Mouse (Mus musculus) ES-Bruce4 (cell line): ENCODE results near the gene Acod1. TPM values are rescaled to one million over a fixed set of nuclear protein-coding genes. Genes with fewer than 3 reads are reported as not detected.

Experiments used
- H3K27ac ChIP-seq: 2 replicates; pipeline ENCODE4 v1.5.1; 2012; ENCODE audit warnings: low read length, inconsistent platforms; ENCODE audit not compliant: insufficient read depth
- H3K27me3 ChIP-seq: 2 replicates; pipeline ENCODE4 v1.6.1; 2012; ENCODE audit warnings: mild to moderate bottlenecking, low read length, inconsistent platforms; ENCODE audit not compliant: control insufficient read depth, poor library complexity, insufficient read depth, severe bottlenecking
- H3K36me3 ChIP-seq: 2 replicates; pipeline ENCODE4 v1.6.1; 2012; ENCODE audit warnings: inconsistent platforms, mild to moderate bottlenecking, low read length, moderate library complexity; ENCODE audit not compliant: control insufficient read depth, poor library complexity, insufficient read depth, severe bottlenecking
- H3K4me1 ChIP-seq: one replicate; pipeline ENCODE4 v1.8.1; 2011; ENCODE audit warnings: low read length; ENCODE audit not compliant: control insufficient read depth, insufficient read depth
- H3K4me3 ChIP-seq: 2 replicates; pipeline ENCODE4 v1.5.1; 2011; ENCODE audit warnings: low read depth, mild to moderate bottlenecking, low read length
- H3K9ac ChIP-seq: 2 replicates; pipeline ENCODE4 v1.6.1; 2012; ENCODE audit warnings: low read depth, mild to moderate bottlenecking, inconsistent platforms; ENCODE audit not compliant: poor library complexity, severe bottlenecking
- H3K9me3 ChIP-seq: replicated peaks from 2 replicates; pipeline ENCODE4 v1.6.1; 2012; ENCODE audit warnings: mild to moderate bottlenecking, low read length, inconsistent platforms; ENCODE audit not compliant: control insufficient read depth, poor library complexity, insufficient read depth, severe bottlenecking
- CTCF ChIP-seq: IDR thresholded peaks from one replicate; pipeline ENCODE4 v1.8.1; 2011; ENCODE audit warnings: low read depth, low read length
- EP300 ChIP-seq: IDR thresholded peaks from 2 replicates; pipeline ENCODE4 v1.6.1; 2011; ENCODE audit warnings: low read depth, low read length; ENCODE audit not compliant: insufficient read depth
- POLR2A ChIP-seq: IDR thresholded peaks from one replicate; pipeline ENCODE4 v1.8.1; 2011; ENCODE audit warnings: low read length; ENCODE audit not compliant: insufficient read depth
- polyA plus RNA-seq: library from polyadenylated mRNA; stranded (reverse); fragments of >200 nt; gene quantifications from 2 replicates; pipeline ENCODE4 v1.2.4, GENCODE M21; 2011; ENCODE audit warnings: low read depth; ENCODE audit not compliant: missing spikeins, insufficient read depth, insufficient read length

Gene Acod1
- polyA plus RNA-seq, 1 experiment, result not detected

GRCm38 (mm10) chr14:103077272-103078005 lies 30.7 kb downstream of the Acod1 start:
- Histone ChIP-seq H3K9ac (no peak overlapping the region), H3K27me3 (no peaks in the 10 kb centered on the region), H3K36me3 (peaks cover 16% of the 10 kb centered on the region), H3K4me3 (no peak overlapping the region), H3K27ac (no peak overlapping the region), H3K4me1 (no peaks in the 10 kb centered on the region), H3K9me3 (no peaks in the 10 kb centered on the region)
- no peak for TF ChIP-seq EP300
- no peak for TF ChIP-seq POLR2A
- no peak for TF ChIP-seq CTCF

GRCm38 (mm10) chr14:103078006-103078912 lies 31.5 kb downstream of the Acod1 start:
- no peaks in the 10 kb centered on the region for H3K4me1 ChIP-seq

DNA sequence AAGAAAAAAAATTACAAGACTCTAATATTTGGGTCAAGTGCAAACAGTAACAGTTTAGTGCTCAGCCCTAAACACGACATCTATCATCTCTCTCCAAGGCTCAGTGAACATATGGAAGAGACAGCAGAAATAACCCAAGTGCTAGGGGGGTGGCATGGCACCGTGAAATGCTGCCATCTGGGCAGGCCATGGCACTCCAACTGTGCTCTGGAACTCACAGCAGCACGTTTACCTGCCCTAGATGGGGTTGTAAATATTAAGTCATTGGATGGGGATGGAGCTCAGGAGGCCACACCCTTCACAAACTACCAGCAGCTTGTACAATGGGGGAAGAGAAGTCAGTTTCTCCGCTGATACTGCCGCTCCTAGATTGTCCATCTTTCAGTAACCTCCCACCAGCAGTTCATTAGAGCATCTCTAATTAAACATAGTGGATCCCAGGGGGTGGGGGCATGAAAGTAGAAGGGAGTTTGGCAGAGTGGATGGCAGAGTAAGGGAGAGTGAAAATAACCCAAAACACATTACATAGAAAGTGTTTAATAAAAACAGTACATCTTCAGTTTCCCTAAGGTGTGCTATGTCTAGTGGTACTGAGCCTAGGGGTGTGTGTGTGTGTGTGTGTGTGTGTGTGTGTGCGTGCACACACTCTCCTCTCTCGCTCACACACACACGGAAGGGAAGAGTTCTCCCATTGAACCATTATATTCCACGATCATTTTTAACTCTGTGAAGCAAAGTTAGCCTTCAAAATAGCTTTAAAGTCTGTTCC lies 32.6 kb downstream of the Acod1 start:
- H3K4me1 ChIP-seq, result no peaks in the 10 kb centered on the region
- H3K9me3 ChIP-seq, result no peaks in the 10 kb centered on the region
- H3K36me3 ChIP-seq, result peaks cover 22% of the 10 kb centered on the region
- no peak overlapping the region for H3K4me3 ChIP-seq
- TF ChIP-seq EP300, result no peak
- H3K27me3 ChIP-seq, result no peaks in the 10 kb centered on the region
- H3K9ac ChIP-seq, result no peak overlapping the region
- H3K27ac ChIP-seq, result no peak overlapping the region; the same call in 1 of the 2 replicates

More at GRCm38 (mm10) chr14:103078006-103078912, 31.5 kb downstream of the Acod1 start:
- Histone ChIP-seq H3K36me3 (peaks cover 21% of the 10 kb centered on the region), H3K9ac (no peak overlapping the region), H3K27ac (0 out of 2 replicates have a peak overlapping the region, but pooled peaks have one; percentile 2), H3K4me3 (no peak overlapping the region), H3K27me3 (no peaks in the 10 kb centered on the region), H3K9me3 (no peaks in the 10 kb centered on the region)
- no peak for TF ChIP-seq CTCF
- no peak for TF ChIP-seq EP300
- no peak for TF ChIP-seq POLR2A

DNA sequence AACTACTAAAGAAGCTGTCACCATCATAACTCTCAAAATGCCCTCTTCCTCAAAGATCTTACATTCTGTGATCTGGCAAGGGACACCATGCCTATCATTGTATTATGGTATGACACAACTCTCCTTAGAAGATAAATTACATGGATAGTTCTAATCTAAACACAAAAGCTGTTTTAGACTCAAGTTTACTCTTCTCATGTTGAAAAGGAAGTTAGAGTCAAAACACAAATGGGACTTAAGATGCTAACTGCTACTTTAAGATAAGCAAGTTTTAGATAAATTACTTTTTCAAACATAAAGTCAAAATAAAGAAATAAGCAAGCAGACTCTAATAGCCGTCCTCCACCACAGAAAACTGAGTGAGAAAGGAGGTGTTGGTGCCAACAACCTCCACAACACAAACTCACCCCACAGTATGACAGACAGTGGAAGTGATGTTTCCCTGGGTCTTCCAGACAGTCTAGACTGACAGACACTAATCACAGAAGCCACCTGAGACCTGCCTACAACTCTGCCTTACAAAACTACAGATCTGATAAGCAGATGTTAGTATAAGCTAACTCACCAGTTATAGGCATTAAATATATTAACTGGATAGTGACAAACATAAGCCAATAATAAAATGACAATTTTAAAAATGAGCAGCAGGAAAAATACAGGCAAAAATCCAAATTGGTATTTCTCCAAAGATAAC lies 39.2 kb downstream of the Acod1 start:
- H3K27me3 ChIP-seq, result no peaks in the 10 kb centered on the region
- H3K9me3 ChIP-seq, result no peaks in the 10 kb centered on the region
- H3K36me3 ChIP-seq, result peaks cover 66% of the 10 kb centered on the region
- no peak overlapping the region for H3K9ac ChIP-seq
- H3K4me3 ChIP-seq, result no peak overlapping the region
- no peaks in the 10 kb centered on the region for H3K4me1 ChIP-seq
- H3K27ac ChIP-seq, result no peak overlapping the region
- TF ChIP-seq POLR2A (no peak), EP300 (no peak), CTCF (no peak)

GRCm38 (mm10) chr14:103086671-103087324 lies 40.0 kb downstream of the Acod1 start:
- H3K36me3 ChIP-seq, result peaks cover 70% of the 10 kb centered on the region
- TF ChIP-seq POLR2A (no peak), EP300 (no peak)
- H3K9me3 ChIP-seq, result no peaks in the 10 kb centered on the region

More at GRCm38 (mm10) chr14:103086671-103087324, 40.0 kb downstream of the Acod1 start:
- Histone ChIP-seq H3K9ac (no peak overlapping the region), H3K4me3 (no peak overlapping the region), H3K27me3 (no peaks in the 10 kb centered on the region), H3K4me1 (no peaks in the 10 kb centered on the region), H3K27ac (no peak overlapping the region)
